Mouse (Mus musculus) liver, embryonic 18 days (tissue): Measurements from ENCODE around the gene Gm6899. TPM values are rescaled to one million over a fixed set of nuclear protein-coding genes. Genes with fewer than 3 reads are reported as not detected.

Experiments used
- polyA plus RNA-seq: library from polyadenylated mRNA; depleted of rRNA; stranded (reverse); fragments of >200 nt; gene quantifications from 2 replicates; pipeline ENCODE4 v1.2.3, GENCODE M21; 2012; rRNA removed

Gene Gm6899
- not detected in 2 replicates for polyA plus RNA-seq

GRCm38 (mm10) chr11:26593061-26594059 lies at the start of gene Gm6899, which contains the start of gene Vrk2:
Gm6899 (plus strand) TSS chr11:26593241.
Vrk2 (minus strand) TSS chr11:26593999.

Other genes starting within 250 kb of the Gm6899 start
- 6.7 and 7.8 TPM in 2 replicates for gene Fancl, start 207.1 kb upstream of the Gm6899 start, polyA plus RNA-seq
- 6.5 and 6.7 TPM in 2 replicates for gene Vrk2, start 758 bp downstream of the Gm6899 start, polyA plus RNA-seq